Mouse (Mus musculus) embryonic fibroblast, embryonic 13.5 days (primary cell): ENCODE data around the gene Mknk2. TPM values are rescaled to one million over a fixed set of nuclear protein-coding genes. Genes with fewer than 3 reads are reported as not detected.

Source experiments
- H3K27ac ChIP-seq: 2 replicates; pipeline ENCODE4 v1.5.1; 2012; ENCODE audit warnings: low read length, control low read depth, inconsistent platforms; ENCODE audit not compliant: insufficient read depth
- H3K4me1 ChIP-seq: 2 replicates; pipeline ENCODE4 v1.6.1; 2011; ENCODE audit warnings: low read length; ENCODE audit not compliant: control insufficient read depth, insufficient read depth
- H3K4me3 ChIP-seq: 2 replicates; pipeline ENCODE4 v1.5.1; 2011; ENCODE audit warnings: mild to moderate bottlenecking, control low read depth, low read length; ENCODE audit not compliant: insufficient read depth
- CTCF ChIP-seq: IDR thresholded peaks from 2 replicates; pipeline ENCODE4 v1.5.1; 2011; ENCODE audit warnings: mild to moderate bottlenecking, control low read depth, low read length, moderate library complexity, borderline replicate concordance; ENCODE audit not compliant: insufficient read depth
- POLR2A ChIP-seq: IDR thresholded peaks from 2 replicates; pipeline ENCODE4 v1.6.1; 2011; ENCODE audit warnings: low read depth, mild to moderate bottlenecking, control low read depth, low read length, moderate library complexity
- polyA plus RNA-seq: library from polyadenylated mRNA; stranded (reverse); fragments of >200 nt; gene quantifications from 2 replicates; pipeline ENCODE4 v1.2.4, GENCODE M21; 2011; ENCODE audit warnings: low read depth; ENCODE audit not compliant: missing spikeins, insufficient read length

The Mknk2 gene
- polyA plus RNA-seq, 1 experiment, result 39.8 TPM

DNA sequence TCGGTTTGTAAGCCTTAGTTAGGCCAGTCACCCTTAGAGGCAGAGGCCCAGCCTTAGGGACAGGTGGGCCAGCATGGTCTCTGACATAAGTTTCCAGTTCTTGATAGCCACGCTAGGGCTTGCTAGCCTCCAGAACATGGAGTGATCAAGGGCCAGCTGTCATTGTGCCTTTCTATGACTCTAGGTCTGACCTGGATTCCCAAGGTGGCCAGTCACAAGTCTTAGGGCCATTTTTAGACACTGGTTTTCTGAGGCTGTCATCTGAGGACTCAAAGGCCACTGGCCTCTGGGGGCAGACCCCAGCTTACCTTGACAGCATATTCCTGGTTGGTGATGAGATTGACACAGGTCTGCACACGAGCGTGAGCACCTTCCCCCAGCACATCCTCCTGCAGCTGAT, 6.7 kb downstream of the Mknk2 start:
- no peak overlapping the region for H3K4me3 ChIP-seq
- H3K27ac ChIP-seq, result no peak overlapping the region
- H3K4me1 ChIP-seq, result no peaks in the 10 kb centered on the region
- TF ChIP-seq CTCF (no peak), POLR2A (no peak)

DNA sequence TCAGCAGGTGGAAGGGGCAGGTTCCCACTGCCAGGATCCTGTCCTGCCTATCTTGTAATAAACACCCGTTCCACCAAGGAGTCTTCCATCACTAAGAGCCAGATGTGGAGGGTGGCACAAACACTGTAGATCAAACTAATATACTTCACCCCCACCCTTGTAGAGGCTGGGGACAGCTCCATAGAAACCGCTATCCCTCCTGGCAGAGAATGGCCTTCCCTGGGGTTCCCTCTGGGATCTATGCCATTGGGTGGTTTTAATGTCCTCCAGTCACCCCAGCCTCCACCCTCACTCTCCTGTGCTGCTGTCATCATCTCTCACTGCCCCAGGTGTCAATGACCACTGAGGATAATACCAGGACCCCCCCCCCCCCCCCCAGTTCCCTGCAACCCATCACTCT, 7.4 kb downstream of the Mknk2 start:
- TF ChIP-seq CTCF (no peak), POLR2A (no peak)
- Histone ChIP-seq H3K4me3 (no peak overlapping the region), H3K27ac (no peak overlapping the region), H3K4me1 (no peaks in the 10 kb centered on the region)

DNA sequence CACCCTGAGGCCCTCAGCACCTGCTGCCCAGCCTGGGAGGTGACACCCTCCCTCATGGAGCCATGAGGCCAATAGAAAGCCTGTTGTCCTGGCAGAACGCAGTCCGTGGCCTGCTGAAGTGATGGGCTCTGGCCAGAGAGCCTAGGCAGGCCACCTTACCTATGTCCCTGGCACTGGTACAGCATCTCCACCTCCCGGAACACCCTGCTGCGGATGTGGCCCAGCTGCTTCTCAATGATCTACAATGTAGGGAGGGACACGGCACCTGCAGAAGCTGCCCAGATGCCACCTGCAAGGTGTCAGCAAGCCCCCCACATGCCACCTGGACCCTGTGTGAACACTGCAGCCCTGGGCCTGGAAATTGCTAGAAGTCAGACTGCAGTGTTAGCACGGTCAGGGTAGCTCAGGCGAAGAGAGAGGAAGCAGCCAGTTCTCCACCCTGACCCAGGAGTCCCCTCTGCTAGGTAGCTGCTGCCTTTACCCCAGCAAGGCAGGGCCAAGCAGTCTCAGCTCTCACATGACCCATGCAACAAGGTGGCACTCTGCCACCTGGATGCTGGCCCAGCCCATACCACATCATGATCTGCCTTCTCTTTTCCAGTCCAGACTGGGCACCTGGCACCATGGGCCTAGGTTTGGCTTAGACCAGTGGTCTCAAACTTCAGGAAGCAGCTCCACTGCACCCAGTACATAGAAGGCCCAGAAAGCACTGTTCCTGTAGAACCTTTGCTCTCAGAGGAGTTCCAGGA, 8.0 kb downstream of the Mknk2 start:
- Histone ChIP-seq H3K4me1 (0 out of 2 replicates have a peak, but pooled peaks cover 3% of the 10 kb centered on the region), H3K4me3 (no peak overlapping the region), H3K27ac (no peak overlapping the region)
- TF ChIP-seq CTCF (no peak), POLR2A (no peak)

DNA sequence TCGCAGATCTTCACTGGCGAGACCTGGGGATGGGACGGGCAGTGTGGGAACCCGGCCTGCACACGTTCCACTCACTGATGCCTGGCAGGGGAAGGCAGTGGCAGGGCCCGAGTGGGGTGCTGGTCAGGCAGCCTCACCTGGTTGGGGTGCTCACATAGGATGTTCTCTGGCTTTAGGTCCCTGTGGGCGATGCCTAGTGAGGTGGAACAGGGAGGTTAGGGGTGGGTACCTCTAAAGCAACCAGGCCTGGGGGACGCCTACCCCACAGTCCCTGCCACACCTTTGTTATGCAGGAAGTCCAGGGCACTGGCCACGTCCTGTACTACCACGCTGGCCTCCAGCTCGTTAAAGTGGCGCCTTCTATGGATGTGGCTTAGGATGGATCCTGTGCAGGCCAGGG, 8.9 kb downstream of the Mknk2 start:
- TF ChIP-seq POLR2A, result no peak
- TF ChIP-seq CTCF, result no peak
- H3K27ac ChIP-seq, result no peak overlapping the region
- no peak overlapping the region for H3K4me3 ChIP-seq
- H3K4me1 ChIP-seq, result 0 out of 2 replicates have a peak, but pooled peaks cover 3% of the 10 kb centered on the region

GRCm38 (mm10) chr10:80668614-80669013, 9.3 kb downstream of the Mknk2 start:
- TF ChIP-seq CTCF (no peak), POLR2A (no peak)
- H3K27ac ChIP-seq, result no peak overlapping the region
- H3K4me3 ChIP-seq, result no peak overlapping the region
- H3K4me1 ChIP-seq, result 0 out of 2 replicates have a peak, but pooled peaks cover 3% of the 10 kb centered on the region

DNA sequence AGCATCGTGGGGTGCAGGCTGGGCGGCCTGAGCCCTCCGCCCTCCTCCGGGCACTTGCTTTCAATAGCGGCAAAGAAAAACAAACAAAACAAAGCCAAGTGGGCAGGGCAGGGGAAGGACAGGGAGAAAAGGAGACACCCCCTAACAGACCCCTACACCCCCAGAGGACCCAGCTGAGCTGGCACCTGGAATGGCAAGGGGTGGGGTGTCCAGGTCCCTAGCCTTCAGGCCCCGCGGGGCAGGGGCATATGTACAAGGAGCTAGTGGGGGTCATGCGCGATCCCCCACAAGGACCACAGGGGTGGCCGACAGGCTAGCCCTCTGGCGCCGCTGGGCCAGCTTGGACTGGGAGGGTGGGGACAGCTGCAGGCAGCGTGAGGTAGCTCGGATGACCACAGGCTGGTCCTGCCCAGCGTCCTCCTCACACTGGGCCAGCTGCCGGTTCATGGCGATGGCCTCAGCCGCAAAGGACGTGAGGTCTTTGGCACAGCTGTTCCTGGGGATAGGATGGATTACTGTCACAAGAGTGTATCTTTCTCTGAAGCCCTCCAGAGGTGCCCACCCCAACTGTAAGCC, 11.0 kb downstream of the Mknk2 start:
- 0 out of 2 replicates have a peak, but pooled peaks cover 3% of the 10 kb centered on the region for H3K4me1 ChIP-seq
- TF ChIP-seq CTCF (no peak), POLR2A (no peak)
- H3K27ac ChIP-seq, result no peak overlapping the region
- no peak overlapping the region for H3K4me3 ChIP-seq

DNA sequence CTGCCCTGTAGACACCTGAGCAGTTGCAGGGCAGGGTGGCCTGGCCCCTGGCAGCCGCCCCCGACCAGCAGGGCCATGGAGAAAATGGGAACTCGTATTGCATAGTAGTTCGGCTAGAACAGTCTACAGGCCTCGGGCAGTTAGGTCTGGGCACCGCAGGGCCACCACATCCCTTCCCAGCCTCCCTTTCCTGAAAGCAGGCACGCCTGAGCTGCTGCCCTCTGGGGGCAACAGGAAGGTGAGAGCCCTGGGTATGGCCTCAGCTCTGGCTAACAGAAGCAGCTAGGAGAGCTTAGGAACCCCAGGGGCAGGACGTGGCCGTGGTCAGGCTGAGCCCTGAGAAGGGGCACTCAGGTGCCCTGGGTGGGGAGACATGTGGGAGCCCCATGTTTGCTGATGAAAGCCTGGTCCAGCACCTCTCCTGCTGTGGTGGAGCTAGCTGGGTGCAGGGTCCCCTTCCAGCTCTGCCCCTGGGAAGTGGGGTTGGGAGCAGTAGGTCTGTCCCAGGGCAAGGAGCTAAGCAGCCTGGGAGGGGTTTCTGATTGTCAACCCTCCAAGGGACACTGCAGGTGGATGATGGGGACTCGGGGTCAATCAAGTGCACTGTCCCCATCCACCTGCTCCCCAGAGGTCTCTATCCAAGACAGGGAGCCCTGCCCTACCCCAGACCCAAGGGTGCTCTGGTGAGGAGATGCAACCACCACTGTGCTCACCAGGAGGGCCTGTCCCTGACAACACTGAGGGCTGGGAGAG, 11.8 kb downstream of the Mknk2 start:
- H3K4me3 ChIP-seq, result no peak overlapping the region
- no peak overlapping the region for H3K27ac ChIP-seq
- H3K4me1 ChIP-seq, result 0 out of 2 replicates have a peak, but pooled peaks cover 3% of the 10 kb centered on the region
- TF ChIP-seq CTCF (no peak), POLR2A (no peak)

DNA sequence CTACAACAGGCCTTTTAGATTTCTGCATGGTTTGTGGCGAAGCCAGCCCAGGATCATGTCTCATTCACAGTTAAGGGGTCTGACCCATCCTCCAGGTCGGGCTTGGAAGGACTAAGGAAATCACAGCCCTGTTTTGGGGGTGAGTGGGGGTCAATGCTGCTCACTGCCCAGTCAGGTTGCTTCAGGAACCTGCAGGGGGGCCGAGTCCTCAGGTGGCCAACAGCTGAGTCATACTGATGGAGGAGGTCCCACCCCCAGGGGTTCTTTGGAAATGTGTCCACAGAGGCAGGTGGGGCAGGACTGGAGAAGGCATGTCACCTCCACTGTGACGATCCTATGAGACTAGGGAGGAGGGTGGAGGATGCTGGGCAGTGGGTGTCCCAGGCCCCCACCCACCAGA, 12.5 kb downstream of the Mknk2 start:
- Histone ChIP-seq H3K4me1 (0 out of 2 replicates have a peak, but pooled peaks cover 3% of the 10 kb centered on the region), H3K4me3 (no peak overlapping the region), H3K27ac (peak overlapping the region; percentile 55)
- TF ChIP-seq POLR2A (no peak), CTCF (no peak)

GRCm38 (mm10) chr10:80665016-80665380, 12.9 kb downstream of the Mknk2 start:
- Histone ChIP-seq H3K27ac (peak overlapping the region; percentile 55), H3K4me3 (no peak overlapping the region), H3K4me1 (0 out of 2 replicates have a peak, but pooled peaks cover 3% of the 10 kb centered on the region)
- no peak for TF ChIP-seq CTCF
